Mouse (Mus musculus): ENCODE data around the gene Pafah2. TPM values are rescaled to one million over a fixed set of nuclear protein-coding genes. Genes with fewer than 3 reads are reported as not detected.
A peak's percentile ranks its signal among the peaks of the same experiment; 100 is the strongest.
"Not testable (repeated sequence)": the region's sequence is repeated elsewhere in the genome, so short reads cannot be mapped to it uniquely, and the experiment has no call there.

The Pafah2 gene
- polyA plus RNA-seq, 1 experiment from 2014 or later: 8.2 TPM

DNA sequence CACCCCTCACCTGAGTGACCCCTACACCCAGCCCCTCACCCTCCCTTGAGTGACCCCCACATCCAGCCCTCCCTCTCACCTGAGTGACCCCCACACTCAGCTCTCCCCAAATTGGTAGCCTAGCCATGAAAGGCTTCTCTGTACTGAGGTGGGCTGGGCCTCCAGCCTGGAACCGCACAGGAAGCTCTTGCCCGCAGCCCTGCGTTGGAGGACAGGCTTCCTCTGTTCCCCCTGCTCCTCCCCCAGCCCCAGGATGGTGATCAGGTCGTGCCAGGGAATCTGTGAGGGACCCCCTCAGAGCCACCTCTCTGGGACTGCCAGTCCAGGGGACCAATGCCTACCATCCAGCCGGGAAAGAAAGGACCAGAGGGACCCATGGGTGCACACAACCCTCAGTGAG lies 30.8 kb upstream of the Pafah2 start:
- Histone ChIP-seq H3K9me3 (replicated peaks; ENCODE audit: control insufficient read depth, low read length) (no peaks in the 10 kb centered on the region), H3K27me3 (ENCODE audit: control insufficient read depth, insufficient read depth, low read depth, low read length) (peaks cover 14% of the 10 kb centered on the region), H3K36me3 (ENCODE audit: control insufficient read depth, insufficient read depth) (no peaks in the 10 kb centered on the region), H3K4me1 (ENCODE audit: control insufficient read depth, low read depth, low read length) (no peaks in the 10 kb centered on the region; the same call in 1 of the 2 replicates), H3K9ac (ENCODE audit: low read depth, low read length) (no peak overlapping the region), H3K4me3 (ENCODE audit: low read depth, low read length) (no peak overlapping the region), H3K4me2 (ENCODE audit: low read depth, low read length) (no peak overlapping the region), H3K27ac (ENCODE audit: low read length) (no peak overlapping the region)
- no peak for ATAC-seq (ENCODE audit: low read depth)
- WGBS (ENCODE audit: insufficient replicate concordance): 20% methylated on average over 5 of the region's 5 CpGs

DNA sequence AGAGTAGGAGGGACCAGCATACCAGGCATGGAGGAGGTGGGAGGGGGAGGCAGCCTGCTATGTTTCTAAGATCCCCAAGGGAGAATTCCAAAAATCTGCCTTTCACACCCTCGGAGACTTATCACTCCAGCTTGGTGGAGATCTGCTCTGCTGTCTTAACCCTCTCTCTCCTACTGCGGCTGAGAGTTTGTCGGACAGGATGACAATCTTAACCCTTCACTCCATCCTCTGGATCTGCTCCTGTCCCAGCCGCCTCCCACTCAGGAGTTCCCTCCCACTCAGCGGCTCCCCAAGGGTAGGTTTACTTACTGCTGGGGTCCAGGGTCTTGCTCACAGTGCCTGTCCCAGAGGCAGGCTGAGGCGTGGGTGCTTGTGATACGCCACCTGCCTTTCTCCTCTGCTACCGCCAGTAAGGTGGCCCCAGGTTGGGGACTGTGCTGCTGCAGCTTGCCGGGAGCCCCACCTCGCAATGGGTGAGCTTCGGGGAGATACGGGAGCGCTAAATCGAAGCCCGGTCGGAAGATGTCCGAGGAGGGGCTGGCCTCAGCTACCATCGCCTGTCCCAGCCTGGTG lies 25.4 kb upstream of the Pafah2 start:
- Histone ChIP-seq H3K27ac (ENCODE audit: low read length) (no peak overlapping the region), H3K4me1 (ENCODE audit: control insufficient read depth, low read depth, low read length) (peaks cover 8% of the 10 kb centered on the region), H3K9me3 (replicated peaks; ENCODE audit: control insufficient read depth, low read length) (no peaks in the 10 kb centered on the region), H3K9ac (ENCODE audit: low read depth, low read length) (no peak overlapping the region), H3K4me2 (ENCODE audit: low read depth, low read length) (peak overlapping the region; percentile 71; the same call in 1 of the 2 replicates), H3K4me3 (ENCODE audit: low read depth, low read length) (no peak overlapping the region), H3K27me3 (ENCODE audit: control insufficient read depth, insufficient read depth, low read depth, low read length) (peaks cover 35% of the 10 kb centered on the region), H3K36me3 (ENCODE audit: control insufficient read depth, insufficient read depth) (no peaks in the 10 kb centered on the region)
- ATAC-seq (ENCODE audit: low read depth): no peak
- WGBS (ENCODE audit: insufficient replicate concordance): 4% methylated on average over 18 of the region's 18 CpGs

DNA sequence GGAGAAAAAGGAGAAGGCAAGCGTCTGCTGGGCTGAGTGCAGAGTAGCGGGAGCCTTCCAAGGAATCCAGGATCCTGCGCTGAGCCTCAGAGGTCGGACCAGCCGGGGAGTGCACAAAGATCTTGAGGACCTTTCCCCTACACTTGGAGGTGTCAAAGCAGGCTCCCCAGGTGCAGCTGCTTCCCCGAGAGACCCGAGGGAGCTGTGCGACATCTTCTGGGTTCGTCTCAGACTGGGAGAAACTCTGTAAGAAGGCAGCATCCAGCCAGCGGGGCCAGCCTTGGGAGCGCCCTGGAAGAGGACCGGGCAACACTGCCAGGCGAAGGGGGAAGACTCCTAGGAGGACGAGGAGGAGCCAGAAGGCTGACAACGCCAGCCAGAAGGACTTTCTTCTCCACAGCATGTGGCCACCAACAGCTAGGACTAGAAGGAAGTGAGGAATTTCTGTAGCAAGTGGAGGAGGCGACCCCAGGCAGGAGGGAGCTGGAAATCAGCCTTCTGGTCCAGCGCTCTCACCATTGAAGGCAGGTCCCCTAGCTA lies 24.7 kb upstream of the Pafah2 start:
- Histone ChIP-seq H3K36me3 (ENCODE audit: control insufficient read depth, insufficient read depth) (no peaks in the 10 kb centered on the region), H3K27me3 (ENCODE audit: control insufficient read depth, insufficient read depth, low read depth, low read length) (peaks cover 35% of the 10 kb centered on the region)

DNA sequence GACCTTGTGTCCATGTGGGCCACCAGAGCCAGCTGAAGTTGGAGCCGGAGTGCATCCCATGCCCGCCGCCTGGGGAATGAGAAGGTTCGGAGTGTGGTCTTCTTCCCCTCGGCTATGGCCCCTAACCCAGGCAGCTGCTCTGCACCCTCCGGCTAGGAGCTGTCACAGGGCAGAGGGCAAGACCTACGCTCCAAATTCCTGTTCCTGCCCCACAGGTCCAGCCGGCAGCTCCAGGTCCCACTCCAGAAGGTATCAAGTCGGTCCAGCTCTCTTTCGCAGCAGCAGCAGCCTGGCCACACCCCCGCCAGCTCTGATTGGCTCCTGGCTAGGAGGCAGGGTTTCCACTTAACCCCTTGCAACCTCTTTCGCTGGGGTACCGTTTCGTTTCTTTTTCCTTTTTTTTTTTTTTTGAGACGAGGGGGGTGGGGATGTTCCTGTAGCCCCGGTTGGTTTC lies 23.8 kb upstream of the Pafah2 start:
- Histone ChIP-seq H3K9ac (ENCODE audit: low read depth, low read length) (no peak overlapping the region), H3K9me3 (replicated peaks; ENCODE audit: control insufficient read depth, low read length) (no peaks in the 10 kb centered on the region), H3K27me3 (ENCODE audit: control insufficient read depth, insufficient read depth, low read depth, low read length) (peaks cover 35% of the 10 kb centered on the region), H3K4me1 (ENCODE audit: control insufficient read depth, low read depth, low read length) (peaks cover 8% of the 10 kb centered on the region), H3K4me3 (ENCODE audit: low read depth, low read length) (peak overlapping the region; percentile 50), H3K27ac (ENCODE audit: low read length) (no peak overlapping the region), H3K36me3 (ENCODE audit: control insufficient read depth, insufficient read depth) (no peaks in the 10 kb centered on the region), H3K4me2 (ENCODE audit: low read depth, low read length) (peak overlapping the region; percentile 71)
- under 1% methylated on average over 16 of the region's 16 CpGs for WGBS (ENCODE audit: insufficient replicate concordance)
- peak; percentile 64 for ATAC-seq (ENCODE audit: low read depth)

More for the DNA sequence above, 24.7 kb upstream of the Pafah2 start:
- H3K4me2 ChIP-seq (ENCODE audit: low read depth, low read length): peak overlapping the region; percentile 71
- peaks cover 8% of the 10 kb centered on the region for H3K4me1 ChIP-seq (ENCODE audit: control insufficient read depth, low read depth, low read length)
- H3K9me3 ChIP-seq (replicated peaks; ENCODE audit: control insufficient read depth, low read length): no peaks in the 10 kb centered on the region
- ATAC-seq (ENCODE audit: low read depth): no peak
- 3% methylated on average over 17 of the region's 17 CpGs for WGBS (ENCODE audit: insufficient replicate concordance)
- no peak overlapping the region for H3K27ac ChIP-seq (ENCODE audit: low read length)
- no peak overlapping the region; the same call in 1 of the 2 replicates for H3K4me3 ChIP-seq (ENCODE audit: low read depth, low read length)
- no peak overlapping the region for H3K9ac ChIP-seq (ENCODE audit: low read depth, low read length)

DNA sequence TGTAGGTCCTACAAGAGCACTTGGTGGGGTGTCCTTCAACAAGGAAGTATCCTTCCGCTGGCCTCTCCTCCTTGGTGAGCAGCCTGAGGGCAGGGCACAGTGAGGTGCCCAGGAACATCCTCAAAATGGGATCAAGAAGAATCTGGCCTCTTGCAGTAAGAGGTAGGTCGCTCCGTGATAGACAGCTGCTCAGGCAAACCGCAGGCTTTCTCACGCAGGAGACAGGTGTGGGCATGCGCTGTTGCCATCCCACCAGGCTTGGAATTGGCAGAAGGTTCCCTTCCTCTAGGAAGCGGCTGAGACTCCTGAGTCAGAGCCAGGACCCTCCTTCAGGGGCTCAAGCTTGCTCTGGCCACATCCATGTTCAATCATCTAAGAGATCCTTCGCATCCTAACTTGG lies 22.8 kb upstream of the Pafah2 start:
- WGBS (ENCODE audit: insufficient replicate concordance): 67% methylated on average over 8 of the region's 8 CpGs
- peaks cover 32% of the 10 kb centered on the region for H3K27me3 ChIP-seq (ENCODE audit: control insufficient read depth, insufficient read depth, low read depth, low read length)
- ATAC-seq (ENCODE audit: low read depth): no peak

DNA sequence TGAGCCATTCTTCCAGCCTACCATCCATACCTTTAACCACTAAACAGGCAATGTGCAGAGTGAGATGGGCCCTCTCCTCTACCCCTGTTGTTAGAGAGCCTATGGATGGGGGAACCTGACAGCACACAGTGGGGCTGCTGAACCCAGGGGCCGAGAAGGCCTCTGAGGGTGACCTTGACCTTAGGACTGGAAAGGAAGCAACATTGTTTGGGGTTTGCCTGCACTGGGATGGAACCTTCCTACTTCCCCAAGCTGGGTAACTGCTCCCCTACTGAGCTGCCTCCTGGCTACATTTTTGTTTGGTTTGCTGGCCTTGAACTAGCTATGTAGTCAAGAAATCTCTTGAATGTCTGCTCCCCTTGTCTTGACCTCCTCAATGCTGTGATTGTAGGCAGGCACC lies 21.8 kb upstream of the Pafah2 start:
- H3K27ac ChIP-seq (ENCODE audit: low read length): no peak overlapping the region
- no peak overlapping the region for H3K9ac ChIP-seq (ENCODE audit: low read depth, low read length)
- no peaks in the 10 kb centered on the region for H3K36me3 ChIP-seq (ENCODE audit: control insufficient read depth, insufficient read depth)
- no peaks in the 10 kb centered on the region for H3K9me3 ChIP-seq (replicated peaks; ENCODE audit: control insufficient read depth, low read length)
- no peak overlapping the region for H3K4me2 ChIP-seq (ENCODE audit: low read depth, low read length)
- H3K27me3 ChIP-seq (ENCODE audit: control insufficient read depth, insufficient read depth, low read depth, low read length): peaks cover 31% of the 10 kb centered on the region
- ATAC-seq (ENCODE audit: low read depth): no peak
- peaks cover 8% of the 10 kb centered on the region for H3K4me1 ChIP-seq (ENCODE audit: control insufficient read depth, low read depth, low read length)
- 24% methylated on average over 1 of the region's 1 CpGs for WGBS (ENCODE audit: insufficient replicate concordance)
- H3K4me3 ChIP-seq (ENCODE audit: low read depth, low read length): no peak overlapping the region

More for the DNA sequence above, 22.8 kb upstream of the Pafah2 start:
- no peak overlapping the region for H3K4me2 ChIP-seq (ENCODE audit: low read depth, low read length)
- H3K27ac ChIP-seq (ENCODE audit: low read length): no peak overlapping the region
- no peaks in the 10 kb centered on the region for H3K9me3 ChIP-seq (replicated peaks; ENCODE audit: control insufficient read depth, low read length)
- no peaks in the 10 kb centered on the region for H3K36me3 ChIP-seq (ENCODE audit: control insufficient read depth, insufficient read depth)
- no peak overlapping the region for H3K9ac ChIP-seq (ENCODE audit: low read depth, low read length)
- H3K4me1 ChIP-seq (ENCODE audit: control insufficient read depth, low read depth, low read length): peaks cover 8% of the 10 kb centered on the region
- no peak overlapping the region for H3K4me3 ChIP-seq (ENCODE audit: low read depth, low read length)

DNA sequence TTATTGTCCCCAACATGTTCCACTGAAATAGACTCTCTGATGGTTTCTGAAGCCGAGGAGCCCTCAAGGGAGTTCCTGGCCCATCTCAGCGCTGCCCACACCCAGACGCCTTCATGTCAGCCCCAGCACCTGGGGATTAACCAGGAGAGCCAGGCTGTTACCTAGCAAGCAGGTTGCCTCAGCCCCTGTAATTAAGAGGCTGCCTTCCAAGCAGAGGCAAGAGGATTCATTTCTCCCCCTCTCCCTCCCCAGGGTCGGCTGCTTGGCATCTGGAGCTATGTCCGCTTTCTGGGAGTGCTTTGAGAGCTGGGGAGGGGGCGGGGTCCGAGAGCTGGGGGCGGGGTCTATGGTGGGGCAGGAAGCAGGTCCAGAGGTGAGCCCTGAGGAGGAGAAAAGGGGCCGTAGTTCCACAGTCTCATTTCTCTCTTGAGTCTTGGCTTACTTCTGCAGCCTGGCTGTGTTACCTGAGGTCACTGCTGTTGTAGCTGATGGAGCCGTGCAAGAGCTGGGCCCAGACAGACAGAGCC lies 18.0 kb upstream of the Pafah2 start:
- ATAC-seq (ENCODE audit: low read depth): no peak
- WGBS (ENCODE audit: insufficient replicate concordance): 44% methylated on average over 9 of the region's 10 CpGs
- H3K27me3 ChIP-seq (ENCODE audit: control insufficient read depth, insufficient read depth, low read depth, low read length): no peaks in the 10 kb centered on the region
- no peaks in the 10 kb centered on the region for H3K4me1 ChIP-seq (ENCODE audit: control insufficient read depth, low read depth, low read length)
- H3K9me3 ChIP-seq (replicated peaks; ENCODE audit: control insufficient read depth, low read length): no peaks in the 10 kb centered on the region
- H3K4me2 ChIP-seq (ENCODE audit: low read depth, low read length): no peak overlapping the region
- no peak overlapping the region for H3K9ac ChIP-seq (ENCODE audit: low read depth, low read length)
- no peak overlapping the region for H3K27ac ChIP-seq (ENCODE audit: low read length)
- H3K36me3 ChIP-seq (ENCODE audit: control insufficient read depth, insufficient read depth): no peaks in the 10 kb centered on the region
- no peak overlapping the region for H3K4me3 ChIP-seq (ENCODE audit: low read depth, low read length)

DNA sequence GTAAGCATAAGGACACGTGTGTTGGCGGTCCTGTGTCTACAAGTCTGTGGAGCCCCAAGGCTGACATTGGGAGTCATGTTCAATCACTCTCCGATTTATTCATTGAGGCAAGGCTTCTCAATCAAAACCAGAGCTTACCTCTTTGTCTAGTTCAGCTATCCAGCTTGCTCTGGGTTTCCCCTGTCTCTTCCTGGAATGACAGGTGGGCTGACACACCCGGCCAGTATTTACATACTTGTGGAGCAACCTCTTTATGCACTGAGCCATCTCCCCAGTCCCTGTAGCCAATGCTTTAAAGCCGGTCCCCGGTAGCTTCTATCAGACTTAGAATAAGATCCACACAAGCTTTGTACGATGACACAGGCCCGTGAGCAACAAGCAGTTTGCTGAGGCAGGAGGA lies 16.6 kb upstream of the Pafah2 start:
- 65% methylated on average over 8 of the region's 8 CpGs for WGBS (ENCODE audit: insufficient replicate concordance)
- ATAC-seq (ENCODE audit: low read depth): no peak
- H3K4me1 ChIP-seq (ENCODE audit: control insufficient read depth, low read depth, low read length): no peaks in the 10 kb centered on the region

DNA sequence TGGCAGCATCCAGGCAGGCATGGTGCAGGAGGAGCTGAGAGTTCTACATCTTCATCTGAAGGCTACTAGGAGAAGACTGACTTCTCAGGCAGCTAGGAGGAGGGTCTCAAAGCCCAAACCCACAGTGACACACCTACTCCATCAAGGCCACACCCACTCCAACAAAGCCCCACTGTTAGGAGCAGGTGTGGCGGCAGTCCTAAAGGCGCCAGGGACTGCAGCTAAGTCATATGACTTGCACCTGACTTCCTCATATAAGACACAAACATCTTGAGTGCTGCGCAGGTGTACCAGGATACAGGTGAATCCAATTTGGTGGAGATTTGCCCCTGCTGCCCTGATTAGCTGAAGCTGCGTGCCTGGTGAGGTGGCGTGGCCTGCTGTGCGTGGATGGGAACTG lies 12.4 kb upstream of the Pafah2 start, which contains the start of gene Extl1:
TSS of gene Extl1 (minus strand) at position 101 of the 400 bp plus-strand sequence.
- H3K4me2 ChIP-seq (ENCODE audit: low read depth, low read length); H3K4me1 ChIP-seq (ENCODE audit: control insufficient read depth, low read depth, low read length); H3K27me3 ChIP-seq (ENCODE audit: control insufficient read depth, insufficient read depth, low read depth, low read length); H3K4me3 ChIP-seq (ENCODE audit: low read depth, low read length); H3K9ac ChIP-seq (ENCODE audit: low read depth, low read length); H3K9me3 ChIP-seq (replicated peaks; ENCODE audit: control insufficient read depth, low read length); ATAC-seq (ENCODE audit: low read depth); H3K27ac ChIP-seq (ENCODE audit: low read length); H3K36me3 ChIP-seq (ENCODE audit: control insufficient read depth, insufficient read depth): not testable (repeated sequence)
- WGBS (ENCODE audit: insufficient replicate concordance): 79% methylated on average over 2 of the region's 6 CpGs

More for the DNA sequence above, 16.6 kb upstream of the Pafah2 start:
- Histone ChIP-seq H3K27me3 (ENCODE audit: control insufficient read depth, insufficient read depth, low read depth, low read length) (no peaks in the 10 kb centered on the region), H3K4me2 (ENCODE audit: low read depth, low read length) (no peak overlapping the region), H3K4me3 (ENCODE audit: low read depth, low read length) (no peak overlapping the region), H3K9me3 (replicated peaks; ENCODE audit: control insufficient read depth, low read length) (no peaks in the 10 kb centered on the region), H3K36me3 (ENCODE audit: control insufficient read depth, insufficient read depth) (no peaks in the 10 kb centered on the region), H3K9ac (ENCODE audit: low read depth, low read length) (no peak overlapping the region), H3K27ac (ENCODE audit: low read length) (no peak overlapping the region)
